Mouse (Mus musculus): ENCODE data around the gene Myo1c. TPM values are rescaled to one million over a fixed set of nuclear protein-coding genes. Genes with fewer than 3 reads are reported as not detected.

Myo1c gene
- polyA plus RNA-seq (2015; fragmentation: Nextera tagmentation; extraction: Ambion mirVana): 34.2 and 40.5 TPM in 2 replicates

GRCm38 (mm10) chr11:75650311-75650710 lies at the start of gene Myo1c:
Gene Myo1c (plus strand): TSS chr11:75650504.

GRCm38 (mm10) chr11:75630645-75631229 lies 19.6 kb upstream of the Myo1c start, which contains the start of gene Inpp5k:
Gene Inpp5k (plus strand): TSS chr11:75630988.

GRCm38 (mm10) chr11:75678747-75679438 lies 28.6 kb downstream of the Myo1c start, which contains the start of gene Crk:
Gene Crk (plus strand): TSS chr11:75679259.

Other genes with a start within 250 kb of the Myo1c start
- 174 and 240 TPM in 2 replicates for gene Serpinf1, start 227.8 kb upstream of the Myo1c start, polyA plus RNA-seq (2015; fragmentation: Nextera tagmentation; extraction: Ambion mirVana)
- 0.23 and 0.29 TPM in 2 replicates for gene Serpinf2, start 210.9 kb upstream of the Myo1c start, polyA plus RNA-seq (2015; fragmentation: Nextera tagmentation; extraction: Ambion mirVana)
- gene Wdr81, start 195.8 kb upstream of the Myo1c start, polyA plus RNA-seq (2015; fragmentation: Nextera tagmentation; extraction: Ambion mirVana): 2.7 TPM in 2 replicates
- gene Tlcd2, start 188.8 kb upstream of the Myo1c start, polyA plus RNA-seq (2015; fragmentation: Nextera tagmentation; extraction: Ambion mirVana): 14.1 TPM in 2 replicates
- gene Prpf8, start 163.7 kb upstream of the Myo1c start, polyA plus RNA-seq (2015; fragmentation: Nextera tagmentation; extraction: Ambion mirVana): 15.5 and 16.9 TPM in 2 replicates
- 10.7 and 12.4 TPM in 2 replicates for gene Rilp, start 140.4 kb upstream of the Myo1c start, polyA plus RNA-seq (2015; fragmentation: Nextera tagmentation; extraction: Ambion mirVana)
- gene Scarf1, start 137.0 kb upstream of the Myo1c start, polyA plus RNA-seq (2015; fragmentation: Nextera tagmentation; extraction: Ambion mirVana): 5.8 and 6.0 TPM in 2 replicates
- gene Slc43a2, start 118.8 kb upstream of the Myo1c start, polyA plus RNA-seq (2015; fragmentation: Nextera tagmentation; extraction: Ambion mirVana): 7.1 and 7.8 TPM in 2 replicates
- 57.1 and 65.3 TPM in 2 replicates for gene Pitpna, start 62.4 kb upstream of the Myo1c start, polyA plus RNA-seq (2015; fragmentation: Nextera tagmentation; extraction: Ambion mirVana)
- gene Inpp5k, start 19.5 kb upstream of the Myo1c start, polyA plus RNA-seq (2015; fragmentation: Nextera tagmentation; extraction: Ambion mirVana): 31.7 and 38.0 TPM in 2 replicates
- 54.1 and 58.5 TPM in 2 replicates for gene Crk, start 28.8 kb downstream of the Myo1c start, polyA plus RNA-seq (2015; fragmentation: Nextera tagmentation; extraction: Ambion mirVana)
- 485 and 554 TPM in 2 replicates for gene Ywhae, start 82.4 kb downstream of the Myo1c start, polyA plus RNA-seq (2015; fragmentation: Nextera tagmentation; extraction: Ambion mirVana)
- gene Doc2b, start 145.5 kb downstream of the Myo1c start, polyA plus RNA-seq (2015; fragmentation: Nextera tagmentation; extraction: Ambion mirVana): 0.07 and 0.08 TPM in 2 replicates

Measured in skeletal muscle tissue, postnatal 0 days (tissue).